Mouse (Mus musculus) thymus, adult 18-20 months (tissue): ENCODE results near the gene Fads3.

ENCODE experiments used
- DNase-seq, 2 experiments: peaks; one replicate each; pipeline ENCODE4 v3.0.0; 2022; ENCODE audit warnings: mixed read lengths in 2 of 2

Gene Fads3

GRCm38 (mm10) chr19:10041388-10042148, at the start of gene Fads3:
TSS of gene Fads3 (plus strand) at chr19:10041569.
- no peak for DNase-seq

- DNase-seq, result no peak
These were observed 49.1 kb upstream of the Fads3 start for GRCm38 (mm10) chr19:9992011-9992958.

GRCm38 (mm10) chr19:9993036-9993656, 48.2 kb upstream of the Fads3 start:
- peak; percentile 58 to 61 for DNase-seq

GRCm38 (mm10) chr19:9997204-9998062, 43.9 kb upstream of the Fads3 start:
- DNase-seq, result no peak

- no peak for DNase-seq
These were observed 43.3 kb upstream of the Fads3 start for GRCm38 (mm10) chr19:9998063-9998416.

GRCm38 (mm10) chr19:9998736-9999486, 42.5 kb upstream of the Fads3 start:
- DNase-seq, result no peak

GRCm38 (mm10) chr19:10000330-10000729, 41.0 kb upstream of the Fads3 start:
- no peak for DNase-seq

GRCm38 (mm10) chr19:10001206-10001969, 40.0 kb upstream of the Fads3 start, which contains the start of the genes Best1 and Rab3il1:
TSS of gene Best1 (minus strand) at chr19:10001633.
TSS of gene Rab3il1 (plus strand) at chr19:10001669.
- DNase-seq, result no peak

GRCm38 (mm10) chr19:10003696-10004095, 37.7 kb upstream of the Fads3 start:
- no peak for DNase-seq

- no peak for DNase-seq
These were observed 30.0 kb upstream of the Fads3 start for GRCm38 (mm10) chr19:10011408-10011807.

- DNase-seq, result no peak
These were observed 28.5 kb upstream of the Fads3 start for GRCm38 (mm10) chr19:10012827-10013278.

GRCm38 (mm10) chr19:10013348-10013747, 28.0 kb upstream of the Fads3 start:
- DNase-seq, result no peak

GRCm38 (mm10) chr19:10013913-10014312, 27.5 kb upstream of the Fads3 start:
- no peak for DNase-seq

- DNase-seq, result no peak
These were observed 26.5 kb upstream of the Fads3 start for GRCm38 (mm10) chr19:10014824-10015223.

- DNase-seq, result no peak
These were observed 25.9 kb upstream of the Fads3 start for GRCm38 (mm10) chr19:10015442-10015841.

GRCm38 (mm10) chr19:10016151-10016550, 25.2 kb upstream of the Fads3 start:
- DNase-seq, result no peak

GRCm38 (mm10) chr19:10017637-10018526, 23.5 kb upstream of the Fads3 start:
- DNase-seq, result peak; percentile 32 to 34

- DNase-seq, result no peak
These were observed 22.9 kb upstream of the Fads3 start for GRCm38 (mm10) chr19:10018527-10018818.

GRCm38 (mm10) chr19:10019214-10019760, 22.1 kb upstream of the Fads3 start:
- DNase-seq, result no peak
